Mouse (Mus musculus) thymus, postnatal 4 days (tissue): Measurements from ENCODE around the gene Bmp3.

Source experiments
- DNase-seq: peaks from one replicate; pipeline ENCODE4 v3.0.0; 2021

The Bmp3 gene

GRCm38 (mm10) chr5:98918716-98919115 is 64.5 kb downstream of the Bmp3 start:
- DNase-seq = no peak

DNA sequence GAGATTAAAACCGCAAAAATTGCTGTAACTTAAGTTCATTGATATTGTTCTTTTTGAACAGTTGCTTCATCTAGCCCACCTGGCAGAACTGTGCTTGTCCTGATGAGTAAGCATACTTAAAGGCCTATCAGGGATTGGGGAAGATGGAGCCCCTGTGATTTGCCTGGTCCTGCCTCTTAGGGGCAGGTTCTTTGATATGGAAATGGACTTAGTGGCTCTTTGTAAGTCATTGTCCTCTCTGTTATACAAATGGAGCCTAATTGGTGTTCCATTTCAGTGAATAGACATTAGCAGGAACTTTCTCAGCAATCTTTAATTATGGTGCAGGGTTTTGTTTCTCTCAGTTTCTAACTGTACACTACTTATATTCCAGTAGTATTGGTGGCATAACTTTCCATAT is 67.4 kb downstream of the Bmp3 start:
- no peak for DNase-seq

DNA sequence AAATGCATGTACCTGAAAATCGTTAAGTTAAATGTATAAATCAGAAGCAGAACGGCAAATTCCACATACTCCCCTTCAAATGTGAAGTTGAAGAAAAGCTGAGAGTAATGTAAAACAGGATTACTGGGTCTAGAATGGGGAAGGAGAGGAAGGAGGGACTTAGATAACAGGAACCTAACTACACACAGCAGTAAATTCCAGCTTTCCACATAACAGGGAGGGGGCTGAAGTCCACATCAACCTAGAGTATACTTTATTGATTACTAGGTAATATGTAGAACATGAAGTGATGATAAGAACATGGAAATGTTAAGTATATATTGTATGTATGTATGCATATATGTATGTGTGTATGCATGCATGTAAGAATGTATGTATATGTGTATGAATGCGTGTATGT is 68.7 kb downstream of the Bmp3 start:
- DNase-seq = no peak
